Mouse (Mus musculus) myocyte (in vitro differentiated cells): ENCODE measurements around the gene Gm525.

Experiments
- E2F4 ChIP-seq: IDR thresholded peaks from one replicate; pipeline ENCODE4 v1.6.1; 2011; ENCODE audit warnings: mild to moderate bottlenecking, control low read depth, moderate library complexity; ENCODE audit not compliant: insufficient read depth
- MAX ChIP-seq: IDR thresholded peaks from one replicate; pipeline ENCODE4 v1.6.1; 2011; ENCODE audit warnings: low read depth, mild to moderate bottlenecking, control low read depth
- MYOD1 ChIP-seq, 3 experiments: IDR thresholded peaks; one replicate each; pipeline ENCODE4 v1.6.1; 2011; ENCODE audit warnings: control low read depth in 2 of 3, low read depth in 2 of 3, mild to moderate bottlenecking in 2 of 3, moderate library complexity in 1 of 3; ENCODE audit not compliant: insufficient read length in 2 of 3, control insufficient read depth in 1 of 3
- POLR2A ChIP-seq: IDR thresholded peaks from one replicate; pipeline ENCODE4 v1.6.1; 2011; ENCODE audit warnings: low read depth, mild to moderate bottlenecking, control low read depth, moderate library complexity; ENCODE audit not compliant: insufficient read length
- POLR2AphosphoS2 ChIP-seq: IDR thresholded peaks from one replicate; pipeline ENCODE4 v1.6.1; 2011; ENCODE audit warnings: low read depth, control low read depth; ENCODE audit not compliant: insufficient read length
- TCF12 ChIP-seq: IDR thresholded peaks from one replicate; pipeline ENCODE4 v1.6.1; 2011; ENCODE audit warnings: mild to moderate bottlenecking, control low read depth; ENCODE audit not compliant: poor library complexity, insufficient read depth, severe bottlenecking
- TCF3 ChIP-seq: IDR thresholded peaks from one replicate; pipeline ENCODE4 v1.6.1; 2011; ENCODE audit warnings: low read depth, control low read depth; ENCODE audit not compliant: insufficient read length

- TF ChIP-seq POLR2A (no peak), MAX (no peak), TCF12 (no peak), E2F4 (no peak), MYOD1 (IDR thresholded peaks at IDR 0.05; ENCODE audit: control insufficient read depth in 1 of 3, insufficient read length in 2 of 3, low read depth in 2 of 3) (no peak), POLR2AphosphoS2 (no peak), TCF3 (no peak)
Measured at GRCm38 (mm10) chr11:89039325-89039724, 34.3 kb upstream of the Gm525 start.
